Mouse (Mus musculus) forebrain, postnatal 0 days (tissue): ENCODE results near the gene Arid1b. TPM values are rescaled to one million over a fixed set of nuclear protein-coding genes. Genes with fewer than 3 reads are reported as not detected.
A peak's percentile ranks its signal among the peaks of the same experiment; 100 is the strongest.

Experiments used
- ATAC-seq: fragments of 200-750 bp; cut with Nextera tagmentation; 2 replicates; pipeline ENCODE4 v1.8.0; 2017; ENCODE audit warnings: mild to moderate bottlenecking, moderate library complexity
- DNase-seq: peaks from one replicate; pipeline ENCODE4 v3.0.0-alpha.2; 2015
- H3K27ac ChIP-seq: fragments of 300-500 bp; sonication (generic); 2 replicates; pipeline ENCODE4 v1.5.1; 2014; ENCODE audit warnings: low read depth, mild to moderate bottlenecking, antibody characterized with exemption, low read length, moderate library complexity, mixed read lengths
- H3K27me3 ChIP-seq: fragments of 300-500 bp; sonication (generic); 2 replicates; pipeline ENCODE4 v1.6.1; 2014; ENCODE audit warnings: mild to moderate bottlenecking, low read length, mixed read lengths; ENCODE audit not compliant: insufficient read depth
- H3K36me3 ChIP-seq: fragments of 300-500 bp; sonication (generic); 2 replicates; pipeline ENCODE4 v1.6.1; 2014; ENCODE audit warnings: mild to moderate bottlenecking, moderate library complexity; ENCODE audit not compliant: insufficient read depth
- H3K4me1 ChIP-seq: fragments of 300-500 bp; sonication (generic); 2 replicates; pipeline ENCODE4 v1.6.1; 2014; ENCODE audit warnings: antibody characterized with exemption; ENCODE audit not compliant: insufficient read depth
- H3K4me2 ChIP-seq: fragments of 300-500 bp; sonication (generic); 2 replicates; pipeline ENCODE4 v1.6.1; 2014; ENCODE audit warnings: low read depth, mild to moderate bottlenecking, moderate library complexity
- H3K4me3 ChIP-seq: fragments of 300-500 bp; sonication (generic); 2 replicates; pipeline ENCODE4 v1.5.1; 2014; ENCODE audit warnings: low read depth, low read length, mixed read lengths
- H3K9ac ChIP-seq: fragments of 300-500 bp; sonication (generic); 2 replicates; pipeline ENCODE4 v1.6.1; 2014; ENCODE audit warnings: mild to moderate bottlenecking
- H3K9me3 ChIP-seq: fragments of 300-500 bp; sonication (generic); 2 replicates; pipeline ENCODE4 v1.6.1; 2016; ENCODE audit warnings: low read length
- CTCF ChIP-seq: sonication (generic); IDR thresholded peaks from 2 replicates; pipeline ENCODE4 v1.5.1; 2016; ENCODE audit warnings: antibody characterized with exemption, control low read depth, low read depth
- whole genome bisulfite sequencing: fragments of 180-500 bp; shearing (Covaris S2); extraction: QIAGEN DNeasy Blood & Tissue Kit; methylation state at CpG from one replicate; pipeline ENCODE4 v1.1.7; 2014; 5-methylcytosine and 5-hydroxymethylcytosine counted together
- polyA plus RNA-seq: library from polyadenylated mRNA; unstranded; fragments of >200 nt; fragmentation: Nextera tagmentation; extraction: Ambion mirVana; gene quantifications from 2 replicates; pipeline ENCODE4 v1.2.1, GENCODE M21; 2015
- total RNA-seq: library from RNA; depleted of rRNA; stranded (reverse); fragments of >200 nt; gene quantifications from 2 replicates; pipeline ENCODE4 v1.2.3, GENCODE M21; 2014

Gene Arid1b
- total and polyA plus RNA-seq, 2 experiments from 2014 or later = 10.5 to 51.6 TPM

GRCm38 (mm10) chr17:5249681-5250180 is 255.6 kb downstream of the Arid1b start:
- Histone ChIP-seq H3K4me1 (peaks cover 11% of the 10 kb centered on the region; the same call in 1 of the 2 replicates), H3K4me3 (no peak overlapping the region), H3K27ac (no peak overlapping the region; the same call in 1 of the 2 replicates), H3K36me3 (no peaks in the 10 kb centered on the region), H3K9ac (no peak overlapping the region), H3K9me3 (no peaks in the 10 kb centered on the region), H3K27me3 (no peaks in the 10 kb centered on the region), H3K4me2 (no peak overlapping the region)
- DNase-seq = no peak
- ATAC-seq = no peak
- WGBS = 74% methylated on average over 9 of the region's 9 CpGs
- TF ChIP-seq CTCF = no peak

- peak; percentile 73 for TF ChIP-seq CTCF
- Histone ChIP-seq H3K9me3 (no peaks in the 10 kb centered on the region), H3K27ac (no peak overlapping the region), H3K27me3 (no peaks in the 10 kb centered on the region), H3K4me1 (peaks cover 17% of the 10 kb centered on the region), H3K4me3 (no peak overlapping the region), H3K36me3 (no peaks in the 10 kb centered on the region), H3K4me2 (no peak overlapping the region), H3K9ac (no peak overlapping the region)
- peak; percentile 67 for DNase-seq
- WGBS = 20% methylated on average over 3 of the region's 3 CpGs
- ATAC-seq = no peak
Measured at GRCm38 (mm10) chr17:5252436-5252835, 258.3 kb downstream of the Arid1b start.

GRCm38 (mm10) chr17:5254717-5255617 is 260.8 kb downstream of the Arid1b start:
- no peaks in the 10 kb centered on the region for H3K27me3 ChIP-seq
- no peak overlapping the region for H3K9ac ChIP-seq
- WGBS = 32% methylated on average over 16 of the region's 16 CpGs
- H3K4me2 ChIP-seq = no peak overlapping the region
- peak; percentile 57; the same call in 1 of the 2 replicates for ATAC-seq
- peaks cover 12% of the 10 kb centered on the region for H3K4me1 ChIP-seq
- H3K36me3 ChIP-seq = no peaks in the 10 kb centered on the region
- 0 out of 2 replicates have a peak overlapping the region, but pooled peaks have one; percentile 58 for H3K27ac ChIP-seq
- no peak for TF ChIP-seq CTCF
- no peaks in the 10 kb centered on the region for H3K9me3 ChIP-seq
- DNase-seq = no peak
- H3K4me3 ChIP-seq = no peak overlapping the region

DNA sequence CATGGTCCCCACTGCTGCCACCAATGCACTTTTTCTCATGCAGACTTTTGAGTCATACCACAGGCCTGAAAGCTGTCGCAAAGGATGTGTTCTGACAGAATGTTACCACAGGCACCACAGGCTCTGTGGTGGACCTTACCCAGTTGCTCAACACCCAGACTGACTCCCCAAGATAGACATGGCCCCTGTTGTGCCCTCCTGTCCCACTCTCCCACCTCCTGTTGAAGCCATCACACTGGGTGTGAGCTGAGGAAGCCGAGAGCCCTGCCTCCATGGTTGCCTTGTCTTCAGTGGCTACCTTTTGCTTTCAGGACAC is 261.4 kb downstream of the Arid1b start:
- H3K27ac ChIP-seq = peak overlapping the region; percentile 58; the same call in 1 of the 2 replicates
- H3K9ac ChIP-seq = no peak overlapping the region
- H3K36me3 ChIP-seq = no peaks in the 10 kb centered on the region
- H3K4me1 ChIP-seq = peaks cover 12% of the 10 kb centered on the region
- WGBS = 68% methylated on average over 2 of the region's 2 CpGs
- no peaks in the 10 kb centered on the region for H3K9me3 ChIP-seq
- no peaks in the 10 kb centered on the region for H3K27me3 ChIP-seq
- H3K4me2 ChIP-seq = no peak overlapping the region
- no peak for TF ChIP-seq CTCF
- no peak for DNase-seq
- no peak overlapping the region for H3K4me3 ChIP-seq
- no peak for ATAC-seq

DNA sequence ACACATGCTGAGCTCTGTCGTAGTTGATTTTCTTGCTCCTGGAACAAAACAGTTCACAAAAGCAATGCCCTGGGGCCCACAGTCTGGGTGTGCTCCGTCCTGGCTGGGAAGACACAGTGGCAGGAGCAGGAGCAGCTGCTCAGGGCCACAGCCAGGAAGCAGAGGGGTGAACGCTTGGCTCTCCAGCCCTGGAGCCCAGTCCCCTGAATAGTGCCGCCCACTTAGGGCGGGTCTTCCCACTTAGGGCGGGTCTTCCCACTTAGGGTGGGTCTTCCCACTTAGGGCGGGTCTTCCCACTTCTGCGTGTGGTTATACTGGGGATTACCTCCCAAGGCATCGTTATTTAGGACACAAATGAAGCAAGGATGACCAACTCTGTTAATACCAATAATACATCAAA is 264.8 kb downstream of the Arid1b start:
- no peaks in the 10 kb centered on the region for H3K27me3 ChIP-seq
- DNase-seq = no peak
- ATAC-seq = no peak
- H3K4me2 ChIP-seq = no peak overlapping the region
- H3K27ac ChIP-seq = no peak overlapping the region
- peaks cover 2% of the 10 kb centered on the region; the same call in 1 of the 2 replicates for H3K36me3 ChIP-seq
- H3K9me3 ChIP-seq = no peaks in the 10 kb centered on the region
- no peak overlapping the region for H3K4me3 ChIP-seq
- peaks cover 10% of the 10 kb centered on the region for H3K4me1 ChIP-seq
- no peak for TF ChIP-seq CTCF
- 70% methylated on average over 9 of the region's 9 CpGs for WGBS
- H3K9ac ChIP-seq = no peak overlapping the region

- Histone ChIP-seq H3K27me3 (no peaks in the 10 kb centered on the region), H3K9ac (no peak overlapping the region), H3K36me3 (peaks cover 12% of the 10 kb centered on the region), H3K4me2 (no peak overlapping the region), H3K4me3 (no peak overlapping the region), H3K4me1 (no peaks in the 10 kb centered on the region), H3K9me3 (no peaks in the 10 kb centered on the region), H3K27ac (no peak overlapping the region)
- ATAC-seq (no peak), DNase-seq (no peak)
- TF ChIP-seq CTCF = no peak
- 63% methylated on average over 8 of the region's 8 CpGs for WGBS
Measured at GRCm38 (mm10) chr17:5261131-5261651, 267.1 kb downstream of the Arid1b start.
